Mouse (Mus musculus): ENCODE measurements around the gene Stra8. TPM values are rescaled to one million over a fixed set of nuclear protein-coding genes. Genes with fewer than 3 reads are reported as not detected.

Stra8 gene
- polyA plus RNA-seq, 1 experiment from 2014 or later, result not detected

GRCm38 (mm10) chr6:34899127-34899526 lies 20.8 kb upstream of the Stra8 start:
- H3K4me1 ChIP-seq (replicated peaks; ENCODE audit: control insufficient read depth, insufficient read depth, low read length), result 0 out of 2 replicates have a peak, but pooled peaks cover 2% of the 10 kb centered on the region
- no peak overlapping the region for H3K4me2 ChIP-seq (replicated peaks)
- no peaks in the 10 kb centered on the region for H3K27me3 ChIP-seq (ENCODE audit: control insufficient read depth, insufficient read depth, low read length)
- 87% methylated on average over 2 of the region's 2 CpGs for WGBS
- H3K9me3 ChIP-seq (ENCODE audit: control insufficient read depth, low read length), result no peaks in the 10 kb centered on the region
- ATAC-seq (ENCODE audit: low FRiP score) (no peak), DNase-seq (ENCODE audit: low spot score) (no peak)
- H3K36me3 ChIP-seq (replicated peaks; ENCODE audit: control insufficient read depth, insufficient read depth), result peaks cover 69% of the 10 kb centered on the region
- no peak overlapping the region for H3K4me3 ChIP-seq (replicated peaks; ENCODE audit: low read length)
- no peak overlapping the region for H3K9ac ChIP-seq
- no peak overlapping the region for H3K27ac ChIP-seq

- H3K27ac ChIP-seq, result no peak overlapping the region; the same call in 1 of the 2 replicates
- no peak overlapping the region for H3K9ac ChIP-seq
- no peak for DNase-seq (ENCODE audit: low spot score)
- H3K9me3 ChIP-seq (ENCODE audit: control insufficient read depth, low read length), result no peaks in the 10 kb centered on the region
- H3K4me3 ChIP-seq (replicated peaks; ENCODE audit: low read length), result no peak overlapping the region
- H3K27me3 ChIP-seq (ENCODE audit: control insufficient read depth, insufficient read depth, low read length), result no peaks in the 10 kb centered on the region
- WGBS, result 64% methylated on average over 2 of the region's 2 CpGs
- ATAC-seq (ENCODE audit: low FRiP score), result no peak
- 0 out of 2 replicates have a peak, but pooled peaks cover 2% of the 10 kb centered on the region for H3K4me1 ChIP-seq (replicated peaks; ENCODE audit: control insufficient read depth, insufficient read depth, low read length)
- H3K4me2 ChIP-seq (replicated peaks), result no peak overlapping the region
- peaks cover 69% of the 10 kb centered on the region for H3K36me3 ChIP-seq (replicated peaks; ENCODE audit: control insufficient read depth, insufficient read depth)
Observed at GRCm38 (mm10) chr6:34900990-34901389, 19.0 kb upstream of the Stra8 start.

GRCm38 (mm10) chr6:34901911-34902444 lies 18.0 kb upstream of the Stra8 start:
- Histone ChIP-seq H3K27me3 (ENCODE audit: control insufficient read depth, insufficient read depth, low read length) (no peaks in the 10 kb centered on the region), H3K9ac (no peak overlapping the region), H3K4me3 (replicated peaks; ENCODE audit: low read length) (no peak overlapping the region), H3K4me1 (replicated peaks; ENCODE audit: control insufficient read depth, insufficient read depth, low read length) (0 out of 2 replicates have a peak, but pooled peaks cover 2% of the 10 kb centered on the region), H3K36me3 (replicated peaks; ENCODE audit: control insufficient read depth, insufficient read depth) (peaks cover 75% of the 10 kb centered on the region), H3K4me2 (replicated peaks) (no peak overlapping the region), H3K9me3 (ENCODE audit: control insufficient read depth, low read length) (no peaks in the 10 kb centered on the region), H3K27ac (no peak overlapping the region)
- ATAC-seq (ENCODE audit: low FRiP score), result no peak
- 56% methylated on average over 9 of the region's 9 CpGs for WGBS
- no peak for DNase-seq (ENCODE audit: low spot score)

GRCm38 (mm10) chr6:34902578-34902977 lies 17.4 kb upstream of the Stra8 start:
- Histone ChIP-seq H3K27ac (no peak overlapping the region), H3K9me3 (ENCODE audit: control insufficient read depth, low read length) (no peaks in the 10 kb centered on the region), H3K4me2 (replicated peaks) (no peak overlapping the region), H3K4me3 (replicated peaks; ENCODE audit: low read length) (no peak overlapping the region), H3K9ac (no peak overlapping the region), H3K36me3 (replicated peaks; ENCODE audit: control insufficient read depth, insufficient read depth) (peaks cover 74% of the 10 kb centered on the region), H3K27me3 (ENCODE audit: control insufficient read depth, insufficient read depth, low read length) (no peaks in the 10 kb centered on the region), H3K4me1 (replicated peaks; ENCODE audit: control insufficient read depth, insufficient read depth, low read length) (0 out of 2 replicates have a peak, but pooled peaks cover 2% of the 10 kb centered on the region)
- no peak for DNase-seq (ENCODE audit: low spot score)
- no peak for ATAC-seq (ENCODE audit: low FRiP score)
- WGBS, result 92% methylated on average over 7 of the region's 7 CpGs

GRCm38 (mm10) chr6:34903441-34903840 lies 16.5 kb upstream of the Stra8 start:
- no peaks in the 10 kb centered on the region for H3K27me3 ChIP-seq (ENCODE audit: control insufficient read depth, insufficient read depth, low read length)

GRCm38 (mm10) chr6:34903851-34904250 lies 16.1 kb upstream of the Stra8 start:
- no peak for ATAC-seq (ENCODE audit: low FRiP score)
- Histone ChIP-seq H3K36me3 (replicated peaks; ENCODE audit: control insufficient read depth, insufficient read depth) (peaks cover 72% of the 10 kb centered on the region), H3K9ac (no peak overlapping the region), H3K4me3 (replicated peaks; ENCODE audit: low read length) (no peak overlapping the region), H3K9me3 (ENCODE audit: control insufficient read depth, low read length) (no peaks in the 10 kb centered on the region), H3K4me2 (replicated peaks) (no peak overlapping the region), H3K27me3 (ENCODE audit: control insufficient read depth, insufficient read depth, low read length) (no peaks in the 10 kb centered on the region), H3K4me1 (replicated peaks; ENCODE audit: control insufficient read depth, insufficient read depth, low read length) (0 out of 2 replicates have a peak, but pooled peaks cover 2% of the 10 kb centered on the region), H3K27ac (no peak overlapping the region)
- 92% methylated on average over 10 of the region's 10 CpGs for WGBS
- no peak for DNase-seq (ENCODE audit: low spot score)

More at GRCm38 (mm10) chr6:34903441-34903840, 16.5 kb upstream of the Stra8 start:
- DNase-seq (ENCODE audit: low spot score), result no peak
- Histone ChIP-seq H3K36me3 (replicated peaks; ENCODE audit: control insufficient read depth, insufficient read depth) (peaks cover 74% of the 10 kb centered on the region), H3K4me1 (replicated peaks; ENCODE audit: control insufficient read depth, insufficient read depth, low read length) (0 out of 2 replicates have a peak, but pooled peaks cover 2% of the 10 kb centered on the region), H3K9ac (no peak overlapping the region), H3K4me2 (replicated peaks) (no peak overlapping the region), H3K9me3 (ENCODE audit: control insufficient read depth, low read length) (no peaks in the 10 kb centered on the region), H3K27ac (no peak overlapping the region), H3K4me3 (replicated peaks; ENCODE audit: low read length) (no peak overlapping the region)
- WGBS, result 86% methylated on average over 5 of the region's 5 CpGs
- ATAC-seq (ENCODE audit: low FRiP score), result no peak

- Histone ChIP-seq H3K9me3 (ENCODE audit: control insufficient read depth, low read length) (no peaks in the 10 kb centered on the region), H3K4me3 (replicated peaks; ENCODE audit: low read length) (no peak overlapping the region), H3K9ac (no peak overlapping the region), H3K4me2 (replicated peaks) (no peak overlapping the region), H3K36me3 (replicated peaks; ENCODE audit: control insufficient read depth, insufficient read depth) (peaks cover 67% of the 10 kb centered on the region), H3K27ac (no peak overlapping the region), H3K27me3 (ENCODE audit: control insufficient read depth, insufficient read depth, low read length) (no peaks in the 10 kb centered on the region), H3K4me1 (replicated peaks; ENCODE audit: control insufficient read depth, insufficient read depth, low read length) (peaks cover 5% of the 10 kb centered on the region; the same call in 1 of the 2 replicates)
- WGBS, result 96% methylated on average over 6 of the region's 6 CpGs
- DNase-seq (ENCODE audit: low spot score), result no peak
- no peak for ATAC-seq (ENCODE audit: low FRiP score)
Observed at GRCm38 (mm10) chr6:34904361-34904760, 15.6 kb upstream of the Stra8 start.

- Histone ChIP-seq H3K4me2 (replicated peaks) (no peak overlapping the region), H3K9ac (no peak overlapping the region), H3K4me1 (replicated peaks; ENCODE audit: control insufficient read depth, insufficient read depth, low read length) (peaks cover 12% of the 10 kb centered on the region; the same call in 1 of the 2 replicates), H3K36me3 (replicated peaks; ENCODE audit: control insufficient read depth, insufficient read depth) (peaks cover 61% of the 10 kb centered on the region), H3K27me3 (ENCODE audit: control insufficient read depth, insufficient read depth, low read length) (no peaks in the 10 kb centered on the region), H3K4me3 (replicated peaks; ENCODE audit: low read length) (no peak overlapping the region), H3K27ac (no peak overlapping the region), H3K9me3 (ENCODE audit: control insufficient read depth, low read length) (no peaks in the 10 kb centered on the region)
- DNase-seq (ENCODE audit: low spot score) (no peak), ATAC-seq (ENCODE audit: low FRiP score) (no peak)
- 88% methylated on average over 2 of the region's 2 CpGs for WGBS
Observed at GRCm38 (mm10) chr6:34906125-34906524, 13.8 kb upstream of the Stra8 start.

- Histone ChIP-seq H3K4me1 (replicated peaks; ENCODE audit: control insufficient read depth, insufficient read depth, low read length) (peaks cover 12% of the 10 kb centered on the region; the same call in 1 of the 2 replicates), H3K9ac (no peak overlapping the region), H3K4me3 (replicated peaks; ENCODE audit: low read length) (no peak overlapping the region), H3K27me3 (ENCODE audit: control insufficient read depth, insufficient read depth, low read length) (no peaks in the 10 kb centered on the region), H3K27ac (no peak overlapping the region), H3K36me3 (replicated peaks; ENCODE audit: control insufficient read depth, insufficient read depth) (peaks cover 57% of the 10 kb centered on the region), H3K9me3 (ENCODE audit: control insufficient read depth, low read length) (no peaks in the 10 kb centered on the region), H3K4me2 (replicated peaks) (no peak overlapping the region)
- ATAC-seq (ENCODE audit: low FRiP score), result no peak
- WGBS, result 94% methylated on average over 4 of the region's 4 CpGs
- DNase-seq (ENCODE audit: low spot score), result no peak
Observed at GRCm38 (mm10) chr6:34906661-34907060, 13.3 kb upstream of the Stra8 start.
